Mouse (Mus musculus) erythroblast, embryonic 14.5 days (primary cell): Measurements from ENCODE around the gene Smg8. TPM values are rescaled to one million over a fixed set of nuclear protein-coding genes. Genes with fewer than 3 reads are reported as not detected.
A peak's percentile ranks its signal among the peaks of the same experiment; 100 is the strongest.

Source experiments
- H3K27me3 ChIP-seq: 2 replicates; pipeline ENCODE4 v1.6.1; 2012; ENCODE audit warnings: inconsistent platforms; ENCODE audit not compliant: control insufficient read depth
- H3K36me3 ChIP-seq: 2 replicates; pipeline ENCODE4 v1.6.1; 2012; ENCODE audit warnings: mild to moderate bottlenecking, inconsistent platforms; ENCODE audit not compliant: control insufficient read depth
- H3K4me1 ChIP-seq: 2 replicates; pipeline ENCODE4 v1.6.1; 2012; ENCODE audit warnings: inconsistent platforms; ENCODE audit not compliant: control insufficient read depth
- H3K4me3 ChIP-seq: replicated peaks from 2 replicates; pipeline ENCODE3; 2012; ENCODE audit warnings: moderate library complexity, mild to moderate bottlenecking, inconsistent platforms
- H3K9me3 ChIP-seq: 2 replicates; pipeline ENCODE4 v1.6.1; 2012; ENCODE audit warnings: low read length, inconsistent platforms, mixed read lengths; ENCODE audit not compliant: control insufficient read depth
- GATA1 ChIP-seq: IDR thresholded peaks from 2 replicates; pipeline ENCODE4 v1.6.1; 2012; ENCODE audit warnings: low read length, inconsistent platforms, mixed read lengths
- TAL1 ChIP-seq: IDR thresholded peaks from 3 replicates; pipeline ENCODE4 v1.6.1; 2012; ENCODE audit warnings: low read length, inconsistent platforms, mixed read lengths
- polyA plus RNA-seq: library from polyadenylated mRNA; stranded (reverse); fragments of >175 nt; gene quantifications from 2 replicates; pipeline ENCODE4 v1.2.3, GENCODE M21; 2012

Gene Smg8
- 0.18 and 0.20 TPM in 2 replicates for polyA plus RNA-seq

DNA sequence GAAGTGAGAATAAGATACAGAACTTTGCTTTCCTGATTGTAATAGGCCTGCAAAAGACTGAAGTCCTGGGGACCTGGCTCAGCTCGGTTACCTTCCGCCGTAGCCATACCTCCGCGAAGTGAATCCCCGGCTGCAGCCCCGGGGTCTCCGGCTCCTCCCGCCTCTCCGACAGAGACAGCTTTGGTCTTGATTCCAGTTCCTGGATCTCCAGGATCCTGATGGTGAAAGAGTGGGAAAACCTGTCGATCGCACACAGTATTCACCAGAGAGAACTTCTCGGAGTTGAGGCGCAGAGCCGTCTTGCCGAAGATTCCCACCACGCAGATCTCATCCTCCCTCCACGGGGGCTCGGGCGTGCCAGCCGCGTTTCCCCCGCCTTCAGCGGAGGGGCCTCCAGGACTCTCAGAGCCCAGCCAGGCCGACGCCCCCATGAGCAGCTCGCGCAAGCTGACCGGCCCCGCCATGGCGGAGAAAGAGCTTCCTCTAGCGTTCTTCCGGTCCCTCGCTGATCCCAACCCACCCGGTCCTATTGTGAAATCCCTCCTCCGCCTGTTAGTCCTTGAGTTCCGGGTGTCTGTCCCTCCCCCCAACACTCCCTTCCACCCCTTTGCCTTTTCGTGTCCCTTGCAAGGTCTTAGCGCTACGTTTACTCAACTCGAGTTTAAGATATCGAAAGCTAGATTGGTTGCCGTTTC lies at the start of gene Smg8:
Smg8 (minus strand) TSS at position 485 of the 695 bp plus-strand sequence.
- Histone ChIP-seq H3K4me1 (peaks cover 38% of the 10 kb centered on the region), H3K27me3 (no peaks in the 10 kb centered on the region), H3K4me3 (peak within 1 kb of the TSS; percentile 95), H3K36me3 (peaks cover 62% of the 10 kb centered on the region), H3K9me3 (no peaks in the 10 kb centered on the region)
- TF ChIP-seq TAL1 (no peak), GATA1 (no peak)

GRCm38 (mm10) chr11:87136233-87136632 lies 49.7 kb upstream of the Smg8 start:
- TF ChIP-seq GATA1 (no peak), TAL1 (no peak)
- Histone ChIP-seq H3K4me3 (no peak overlapping the region), H3K27me3 (no peaks in the 10 kb centered on the region), H3K4me1 (0 out of 2 replicates have a peak, but pooled peaks cover 2% of the 10 kb centered on the region), H3K36me3 (peaks cover 79% of the 10 kb centered on the region), H3K9me3 (no peaks in the 10 kb centered on the region)

GRCm38 (mm10) chr11:87126824-87127816 lies 40.5 kb upstream of the Smg8 start, which contains the start of gene Trim37:
TSS of gene Trim37 (plus strand) at chr11:87127077.
- H3K9me3 ChIP-seq = no peaks in the 10 kb centered on the region
- peaks cover 42% of the 10 kb centered on the region for H3K4me1 ChIP-seq
- H3K36me3 ChIP-seq = peaks cover 72% of the 10 kb centered on the region
- H3K27me3 ChIP-seq = no peaks in the 10 kb centered on the region
- H3K4me3 ChIP-seq = peak within 1 kb of the TSS; percentile 99
- TF ChIP-seq GATA1 (no peak), TAL1 (no peak)

GRCm38 (mm10) chr11:87126281-87126823 lies 39.8 kb upstream of the Smg8 start:
- H3K27me3 ChIP-seq = no peaks in the 10 kb centered on the region
- TF ChIP-seq GATA1 = no peak
- H3K9me3 ChIP-seq = no peaks in the 10 kb centered on the region
- H3K4me1 ChIP-seq = peaks cover 42% of the 10 kb centered on the region
- peaks cover 76% of the 10 kb centered on the region for H3K36me3 ChIP-seq
- peak overlapping the region; percentile 99 for H3K4me3 ChIP-seq

DNA sequence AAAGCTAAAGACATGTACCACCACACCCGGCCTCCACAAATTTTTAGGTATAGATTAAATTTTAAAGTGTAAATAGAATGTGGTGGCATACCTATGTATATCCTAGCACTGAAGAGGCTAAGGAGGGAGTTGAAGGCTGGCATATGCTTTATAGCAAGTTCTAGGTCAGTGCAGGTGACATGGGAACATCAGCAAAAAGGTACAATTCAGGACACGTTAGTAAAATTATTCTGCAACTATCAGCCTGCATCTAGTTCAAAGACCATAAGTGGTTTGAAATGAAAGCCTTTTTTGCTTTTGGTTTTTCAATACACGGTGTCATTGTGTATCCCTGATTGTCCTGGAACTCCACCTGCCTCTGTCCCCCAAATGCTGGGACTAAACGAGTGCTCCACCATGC lies 39.0 kb upstream of the Smg8 start:
- H3K36me3 ChIP-seq = peaks cover 76% of the 10 kb centered on the region

GRCm38 (mm10) chr11:87121864-87122263 lies 35.3 kb upstream of the Smg8 start:
- Histone ChIP-seq H3K4me3 (no peak overlapping the region), H3K9me3 (no peaks in the 10 kb centered on the region), H3K27me3 (no peaks in the 10 kb centered on the region), H3K4me1 (peaks cover 22% of the 10 kb centered on the region), H3K36me3 (peaks cover 90% of the 10 kb centered on the region)
- TF ChIP-seq TAL1 (no peak), GATA1 (no peak)

More for the DNA sequence above, 39.0 kb upstream of the Smg8 start:
- H3K9me3 ChIP-seq = no peaks in the 10 kb centered on the region
- peak overlapping the region; percentile 99 for H3K4me3 ChIP-seq
- no peaks in the 10 kb centered on the region for H3K27me3 ChIP-seq
- TF ChIP-seq GATA1 (no peak), TAL1 (no peak)
- H3K4me1 ChIP-seq = peaks cover 42% of the 10 kb centered on the region

GRCm38 (mm10) chr11:87110172-87110909 lies 23.8 kb upstream of the Smg8 start:
- peaks cover 75% of the 10 kb centered on the region for H3K36me3 ChIP-seq
- no peaks in the 10 kb centered on the region for H3K27me3 ChIP-seq
- peaks cover 30% of the 10 kb centered on the region for H3K4me1 ChIP-seq
- peak overlapping the region; percentile 90 for H3K4me3 ChIP-seq
- no peaks in the 10 kb centered on the region for H3K9me3 ChIP-seq
- TF ChIP-seq TAL1 (no peak), GATA1 (no peak)

DNA sequence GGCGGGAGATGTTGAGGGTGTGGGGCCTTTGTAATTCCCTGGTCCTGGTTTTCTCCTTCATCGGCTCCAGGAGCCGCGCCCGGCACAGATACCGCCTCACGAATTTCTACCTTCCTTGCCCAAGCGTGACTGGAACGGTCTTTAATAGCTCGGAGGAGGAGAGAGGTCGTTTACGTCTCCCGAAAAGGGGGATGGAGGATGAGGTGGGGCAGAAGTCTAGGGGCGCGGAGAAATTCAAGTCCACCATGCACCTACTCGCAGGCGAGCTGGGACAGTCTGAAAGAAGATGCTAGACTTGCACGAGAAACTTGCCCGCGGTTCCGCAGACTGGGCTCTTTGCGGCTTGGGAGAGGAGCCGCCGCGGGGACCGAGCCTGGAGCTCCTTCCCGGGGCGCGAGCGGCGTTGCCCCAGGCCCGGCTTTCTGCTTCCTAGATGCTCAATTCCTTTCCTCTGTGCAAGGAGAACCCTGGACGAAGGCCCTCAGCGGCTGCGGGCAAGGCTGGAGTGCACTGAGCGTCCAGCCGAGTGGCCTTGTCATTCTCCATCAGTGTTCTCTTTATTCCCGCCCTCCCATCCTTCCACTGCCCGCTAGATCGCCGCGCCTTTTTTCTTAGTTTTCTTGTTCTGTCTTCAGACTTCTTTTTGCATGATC lies 23.1 kb upstream of the Smg8 start:
- no peak for TF ChIP-seq TAL1
- TF ChIP-seq GATA1 = no peak
- no peaks in the 10 kb centered on the region for H3K27me3 ChIP-seq
- H3K36me3 ChIP-seq = peaks cover 75% of the 10 kb centered on the region
- H3K4me1 ChIP-seq = peaks cover 32% of the 10 kb centered on the region
- no peaks in the 10 kb centered on the region for H3K9me3 ChIP-seq
- peak overlapping the region; percentile 90 for H3K4me3 ChIP-seq
